Mouse (Mus musculus) embryonic fibroblast, embryonic 13.5 days (primary cell): ENCODE data around the gene Copz2.

ENCODE experiments used
- CTCF ChIP-seq: IDR thresholded peaks from 2 replicates; pipeline ENCODE4 v1.5.1; 2011; ENCODE audit warnings: mild to moderate bottlenecking, control low read depth, low read length, moderate library complexity, borderline replicate concordance; ENCODE audit not compliant: insufficient read depth
- POLR2A ChIP-seq: IDR thresholded peaks from 2 replicates; pipeline ENCODE4 v1.6.1; 2011; ENCODE audit warnings: low read depth, mild to moderate bottlenecking, control low read depth, low read length, moderate library complexity

- no peak for TF ChIP-seq POLR2A
- no peak for TF ChIP-seq CTCF
These were observed 27.4 kb downstream of the Copz2 start for GRCm38 (mm10) chr11:96877071-96877470.
